Mouse (Mus musculus): ENCODE measurements around the gene Ccnb1ip1.

DNA sequence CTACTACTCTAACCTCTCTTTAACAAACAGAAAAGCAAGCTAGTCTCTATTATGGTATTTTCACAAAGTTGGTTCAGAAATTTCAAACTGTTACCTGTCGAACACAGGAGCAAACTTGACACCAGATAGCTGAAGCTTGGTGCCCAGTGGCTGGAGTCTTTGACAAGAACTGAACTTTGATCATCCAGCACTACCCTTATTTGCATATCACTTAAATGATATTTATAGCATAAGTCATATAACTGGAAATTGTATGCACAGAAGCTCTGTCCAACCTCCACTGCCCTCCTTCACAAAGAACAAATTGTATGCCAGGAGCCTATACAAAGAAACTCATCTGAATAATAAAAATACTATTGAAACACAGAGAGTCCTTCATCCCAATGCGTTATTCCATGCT lies 65.9 kb downstream of the Ccnb1ip1 start:
- TF ChIP-seq CTCF (IDR thresholded peaks at IDR 0.05; ENCODE audit: borderline replicate concordance, insufficient read depth, low read depth, low read length) (no peak), POLR2A (IDR thresholded peaks at IDR 0.05; ENCODE audit: borderline replicate concordance, insufficient read depth, low read length) (no peak)

Data from cerebellum, adult 2 months (tissue).